Mouse (Mus musculus) bone marrow macrophage, adult 2 months (primary cell): ENCODE results near the gene Ccdc92.

ENCODE experiments used
- CTCF ChIP-seq: IDR thresholded peaks from 2 replicates; pipeline ENCODE4 v1.5.1; 2012; ENCODE audit warnings: low read depth, mild to moderate bottlenecking, low read length, moderate library complexity
- POLR2A ChIP-seq: IDR thresholded peaks from 2 replicates; pipeline ENCODE4 v1.6.1; 2012; ENCODE audit warnings: mild to moderate bottlenecking, low read depth, low read length, borderline replicate concordance

DNA sequence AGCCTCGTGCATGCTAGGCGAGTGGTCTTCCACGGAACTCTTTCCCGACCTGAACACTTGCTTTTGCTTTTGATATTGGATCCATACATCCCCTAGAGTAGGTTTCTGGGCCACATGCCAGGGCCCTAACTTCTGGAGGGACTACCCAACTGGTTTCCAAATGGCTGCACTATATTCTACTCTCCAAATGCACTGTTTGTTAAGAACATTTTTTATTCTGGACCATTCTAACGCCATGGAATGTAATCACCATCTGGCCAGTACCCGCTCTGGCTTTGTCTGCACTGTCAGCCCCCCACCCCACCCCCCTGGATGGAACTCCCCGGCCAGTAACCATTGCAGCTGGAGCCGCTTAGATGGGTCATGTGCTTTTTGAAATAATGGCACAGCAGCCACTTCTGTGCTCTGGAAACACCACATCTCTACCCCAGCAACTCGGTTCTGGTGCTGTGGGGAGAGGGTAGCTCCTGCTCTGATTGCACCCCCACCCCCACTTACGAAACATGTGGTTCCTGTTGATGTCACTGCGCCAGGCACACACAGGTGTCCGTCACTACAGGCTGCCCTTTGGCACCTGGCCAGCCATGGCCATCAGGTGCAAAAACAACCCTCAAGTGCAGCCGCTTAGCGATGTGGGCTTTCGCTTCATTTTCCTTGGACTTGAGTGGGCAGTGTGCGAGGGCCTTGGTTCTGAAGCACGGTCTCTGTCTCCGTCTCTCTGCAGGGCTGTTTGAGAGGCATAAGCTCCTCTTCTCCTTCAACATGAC, 39.9 kb downstream of the Ccdc92 start:
- no peak for TF ChIP-seq CTCF
- TF ChIP-seq POLR2A, result no peak
